Mouse (Mus musculus) small intestine, adult 2 months (tissue): ENCODE measurements around the gene 5330417H12Rik. TPM values are rescaled to one million over a fixed set of nuclear protein-coding genes. Genes with fewer than 3 reads are reported as not detected.

Experiments used
- H3K27ac ChIP-seq: fragments of 200-500 bp; 2 replicates; pipeline ENCODE4 v1.5.1; 2012; ENCODE audit warnings: low read depth, low read length, control low read depth, inconsistent platforms; ENCODE audit not compliant: insufficient read depth
- H3K27me3 ChIP-seq: fragments of 200-500 bp; 2 replicates; pipeline ENCODE4 v1.6.1; 2012; ENCODE audit warnings: mild to moderate bottlenecking, moderate library complexity, low read length, inconsistent platforms; ENCODE audit not compliant: control insufficient read depth, insufficient read depth
- H3K36me3 ChIP-seq: fragments of 200-500 bp; 2 replicates; pipeline ENCODE4 v1.6.1; 2012; ENCODE audit warnings: mild to moderate bottlenecking, low read length, control low read depth, inconsistent platforms; ENCODE audit not compliant: control insufficient read depth, insufficient read depth
- H3K4me1 ChIP-seq: fragments of 200-500 bp; 2 replicates; pipeline ENCODE4 v1.6.1; 2012; ENCODE audit warnings: low read length, inconsistent platforms, mixed read lengths; ENCODE audit not compliant: control insufficient read depth, insufficient read depth, insufficient read length
- H3K4me3 ChIP-seq: fragments of 200-500 bp; 2 replicates; pipeline ENCODE4 v1.5.1; 2012; ENCODE audit warnings: low read depth, mild to moderate bottlenecking, control low read depth, inconsistent platforms, low read length, moderate library complexity
- CTCF ChIP-seq: fragments of 200-500 bp; IDR thresholded peaks from 2 replicates; pipeline ENCODE4 v1.5.1; 2012; ENCODE audit warnings: low read depth, mild to moderate bottlenecking, control low read depth, inconsistent platforms, low read length, moderate library complexity, mixed read lengths; ENCODE audit not compliant: insufficient replicate concordance, insufficient read length; ENCODE audit errors: extremely low read depth
- POLR2A ChIP-seq: fragments of 200-500 bp; IDR thresholded peaks from 2 replicates; pipeline ENCODE4 v1.6.1; 2012; ENCODE audit warnings: low read depth, mild to moderate bottlenecking, control low read depth, inconsistent platforms, low read length, moderate library complexity
- WGBS: fragments of 180-500 bp; shearing (Covaris S2); methylation state at CpG from one replicate; pipeline ENCODE4 v1.1.7; 2018; 5-methylcytosine and 5-hydroxymethylcytosine counted together
- polyA plus RNA-seq: library from polyadenylated mRNA; depleted of rRNA; stranded (reverse); fragments of >200 nt; gene quantifications from 2 replicates; pipeline ENCODE4 v1.2.3, GENCODE M21; 2012; rRNA removed

Gene 5330417H12Rik
- polyA plus RNA-seq, 1 experiment, result not detected

- H3K36me3 ChIP-seq, result no peaks in the 10 kb centered on the region
- H3K4me1 ChIP-seq, result peaks cover 6% of the 10 kb centered on the region; the same call in 1 of the 2 replicates
- WGBS, result 32% methylated on average over 7 of the region's 7 CpGs
- H3K27ac ChIP-seq, result peak overlapping the region; percentile 92
- TF ChIP-seq CTCF (no peak), POLR2A (no peak)
- H3K4me3 ChIP-seq, result no peak overlapping the region
- no peaks in the 10 kb centered on the region for H3K27me3 ChIP-seq
These were observed 31.1 kb downstream of the 5330417H12Rik start for GRCm38 (mm10) chr7:107593904-107594303.

- H3K4me1 ChIP-seq, result peaks cover 6% of the 10 kb centered on the region; the same call in 1 of the 2 replicates
- TF ChIP-seq CTCF (no peak), POLR2A (no peak)
These were observed 32.3 kb downstream of the 5330417H12Rik start for GRCm38 (mm10) chr7:107592641-107593040.

GRCm38 (mm10) chr7:107574276-107574675, 50.7 kb downstream of the 5330417H12Rik start:
- Histone ChIP-seq H3K4me1 (no peaks in the 10 kb centered on the region), H3K27me3 (no peaks in the 10 kb centered on the region), H3K4me3 (no peak overlapping the region), H3K27ac (no peak overlapping the region), H3K36me3 (no peaks in the 10 kb centered on the region)
- 48% methylated on average over 3 of the region's 3 CpGs for WGBS
- TF ChIP-seq POLR2A (no peak), CTCF (no peak)

More at GRCm38 (mm10) chr7:107592641-107593040, 32.3 kb downstream of the 5330417H12Rik start:
- H3K27me3 ChIP-seq, result no peaks in the 10 kb centered on the region
- H3K27ac ChIP-seq, result no peak overlapping the region
- WGBS, result 49% methylated on average over 2 of the region's 2 CpGs
- no peaks in the 10 kb centered on the region for H3K36me3 ChIP-seq
- no peak overlapping the region for H3K4me3 ChIP-seq

Other genes starting within 250 kb of the 5330417H12Rik start
- 0.57 and 0.81 TPM in 2 replicates for gene Olfml1, start 57.7 kb downstream of the 5330417H12Rik start, polyA plus RNA-seq
- gene Ppfibp2, start 30.0 kb downstream of the 5330417H12Rik start, polyA plus RNA-seq, result 3.9 and 10.6 TPM in 2 replicates
- gene Cyb5r2, start 132.9 kb upstream of the 5330417H12Rik start, polyA plus RNA-seq, result not detected in 2 replicates
- gene Ovch2, start 176.0 kb upstream of the 5330417H12Rik start, polyA plus RNA-seq, result not detected in 2 replicates
- not detected in 2 replicates for gene Olfr467, start 187.1 kb upstream of the 5330417H12Rik start, polyA plus RNA-seq
- gene Olfr469, start 200.4 kb upstream of the 5330417H12Rik start, polyA plus RNA-seq, result not detected in 2 replicates
- not detected in 2 replicates for gene Olfr470, start 222.3 kb upstream of the 5330417H12Rik start, polyA plus RNA-seq